ENCODE assay signal across 8 mouse cellular contexts in genomic region chr2:158667022-158667670, GRCm38 (mm10). TPM values are rescaled to one million over a fixed set of nuclear protein-coding genes. Genes with fewer than 3 reads are reported as not detected.
DNase-seq lines count a peak whose midpoint lies in the region; ATAC-seq and TF ChIP-seq lines count a peak whose summit lies in the region.

No protein-coding gene starts in this region.

- intact Hi-C loops in left cerebral cortex, adult 2 months (cut with DNase I), result loop anchor here (1.0 kb wide), 1 partner anchor 78 kb away; no protein-coding TSS in a partner anchor

- no peak for TF ChIP-seq CTCF in ES-Bruce4 (IDR thresholded peaks at IDR 0.05; ENCODE audit: low read depth, low read length)
- TF ChIP-seq CTCF in cerebellum, adult 2 months (IDR thresholded peaks at IDR 0.05; ENCODE audit: borderline replicate concordance, insufficient read depth, low read depth, low read length), result no peak
- TF ChIP-seq CTCF in hindbrain, postnatal 0 days (IDR thresholded peaks at IDR 0.05; ENCODE audit: low read depth), result no peak
- no peak for TF ChIP-seq CTCF in left cerebral cortex, adult 2 months (IDR thresholded peaks at IDR 0.05)

- H3K9ac ChIP-seq in ES-Bruce4 (ENCODE audit: low read depth, poor library complexity, severe bottlenecking), result peak overlapping the region; percentile 36
- H3K9ac ChIP-seq in hindbrain, postnatal 0 days (replicated peaks; ENCODE audit: low read length), result peak overlapping the region; percentile 78

- peaks cover 1% of the 10 kb centered on the region for H3K4me1 ChIP-seq in ES-Bruce4 (ENCODE audit: control insufficient read depth, insufficient read depth, low read length)
- no peaks in the 10 kb centered on the region for H3K4me1 ChIP-seq in cerebellum, adult 2 months (ENCODE audit: control insufficient read depth, insufficient read depth, low read length)
- H3K4me1 ChIP-seq in hindbrain, postnatal 0 days (ENCODE audit: insufficient read depth, low read length), result peaks cover 11% of the 10 kb centered on the region

- no peaks in the 10 kb centered on the region for H3K36me3 ChIP-seq in ES-Bruce4 (ENCODE audit: control insufficient read depth, insufficient read depth, low read length, poor library complexity, severe bottlenecking)
- no peaks in the 10 kb centered on the region for H3K36me3 ChIP-seq in hindbrain, postnatal 0 days (ENCODE audit: insufficient read depth, low read length)

- H3K27me3 ChIP-seq in ES-Bruce4 (ENCODE audit: control insufficient read depth, insufficient read depth, low read length, poor library complexity, severe bottlenecking), result peaks cover 8% of the 10 kb centered on the region; the same call in 1 of the 2 replicates
- H3K27me3 ChIP-seq in cerebellum, adult 2 months (ENCODE audit: control insufficient read depth, insufficient read depth, low read length), result no peaks in the 10 kb centered on the region; the same call in 1 of the 2 replicates
- H3K27me3 ChIP-seq in hindbrain, postnatal 0 days (ENCODE audit: insufficient read depth, low read length), result no peaks in the 10 kb centered on the region

- TF ChIP-seq POLR2A in ES-Bruce4 (IDR thresholded peaks at IDR 0.05; ENCODE audit: insufficient read depth, low read length), result no peak
- peak; percentile 24; the same call in 1 of the 2 replicates for TF ChIP-seq POLR2A in cerebellum, adult 2 months (IDR thresholded peaks at IDR 0.05; ENCODE audit: borderline replicate concordance, insufficient read depth, low read length)

- H3K9me3 ChIP-seq in ES-Bruce4 (replicated peaks; ENCODE audit: control insufficient read depth, insufficient read depth, low read length, poor library complexity, severe bottlenecking), result no peaks in the 10 kb centered on the region
- no peaks in the 10 kb centered on the region for H3K9me3 ChIP-seq in hindbrain, postnatal 0 days (ENCODE audit: low read length)

- H3K27ac ChIP-seq in ES-Bruce4 (ENCODE audit: insufficient read depth, low read length), result no peak overlapping the region
- H3K27ac ChIP-seq in cerebellum, adult 2 months (ENCODE audit: insufficient read depth, low read length), result peak overlapping the region; percentile 2; the same call in 1 of the 2 replicates
- H3K27ac ChIP-seq in hindbrain, postnatal 0 days, result peak overlapping the region; percentile 85
- H3K27ac ChIP-seq in left cerebral cortex, adult 2 months, result peak overlapping the region; percentile 90

- H3K4me3 ChIP-seq in ES-Bruce4 (ENCODE audit: low read depth, low read length), result peak overlapping the region; percentile 67
- H3K4me3 ChIP-seq in cerebellum, adult 2 months (replicated peaks; ENCODE audit: insufficient read depth, low read depth, low read length), result peak overlapping the region; percentile 36
- H3K4me3 ChIP-seq in hindbrain, postnatal 0 days (ENCODE audit: low read length), result peak overlapping the region; percentile 66
- peak overlapping the region; percentile 95 for H3K4me3 ChIP-seq in left cerebral cortex, adult 2 months

- DNase-seq in cerebellum, adult 2 months, result peak; percentile 30 to 32
- peak; percentile 81 to 84 for DNase-seq in frontal cortex, postnatal 36 days (ENCODE audit: low spot score in 2 of 2)
- DNase-seq in hindbrain, postnatal 0 days (ENCODE audit: low spot score), result peak; percentile 89
- DNase-seq in left cerebral cortex, adult 2 months (ENCODE audit: extremely low spot score in 1 of 2, low spot score in 2 of 2), result peak; percentile 80 to 83
- peak; percentile 65 to 77 for DNase-seq in lung, postnatal 4 days
- DNase-seq in right cerebral cortex, postnatal 10 days (ENCODE audit: low spot score in 2 of 2), result peak; percentile 82 to 85
- no peak for DNase-seq in urinary bladder, postnatal 4 days (ENCODE audit: low spot score in 2 of 2)

- TF ChIP-seq EP300 in ES-Bruce4 (IDR thresholded peaks at IDR 0.05; ENCODE audit: insufficient read depth, low read depth, low read length), result no peak

- 1% methylated on average over 47 of the region's 47 CpGs for WGBS in cerebellum, adult 2 months
- under 1% methylated on average over 46 of the region's 47 CpGs for WGBS in hindbrain, postnatal 0 days

- peak overlapping the region; percentile 85 for H3K4me2 ChIP-seq in hindbrain, postnatal 0 days (ENCODE audit: low read depth, low read length)

- ATAC-seq in hindbrain, postnatal 0 days, result peak; percentile 77

RNA-seq across cellular contexts. Expression of gene Ppp1r16b, which starts 1.9 kb away (rescaled TPM):
- 3.2 and 3.7 TPM in 2 replicates for polyA plus RNA-seq in ES-Bruce4 (2011; ENCODE audit: insufficient read depth, insufficient read length, low read depth, missing spikeins)
- polyA plus RNA-seq in cerebellum, adult 2 months (2012; rRNA removed), result 59.8 and 65.2 TPM in 2 replicates
- 25.9 and 32.4 TPM in 2 replicates for total RNA-seq in hindbrain, postnatal 0 days (2014; rRNA removed)
- 29.7 and 30.3 TPM in 2 replicates for polyA plus RNA-seq in hindbrain, postnatal 0 days (2015; fragmentation: Nextera tagmentation; extraction: Ambion mirVana)
- 100 to 1,000 TPM; 135 to 138 TPM for total RNA-seq in left cerebral cortex, adult 2 months (2021)

RNA-seq across cellular contexts. Expression of gene Actr5, which starts 42.5 kb away (rescaled TPM):
- polyA plus RNA-seq in ES-Bruce4 (2011; ENCODE audit: insufficient read depth, insufficient read length, low read depth, missing spikeins), result 12.5 and 12.8 TPM in 2 replicates
- polyA plus RNA-seq in cerebellum, adult 2 months (2012; rRNA removed), result 7.2 and 7.5 TPM in 2 replicates
- 18.0 and 25.4 TPM in 2 replicates for total RNA-seq in hindbrain, postnatal 0 days (2014; rRNA removed)
- polyA plus RNA-seq in hindbrain, postnatal 0 days (2015; fragmentation: Nextera tagmentation; extraction: Ambion mirVana), result 8.0 and 8.6 TPM in 2 replicates
- 10 to 100 TPM; 11.0 to 12.4 TPM for total RNA-seq in left cerebral cortex, adult 2 months (2021)

RNA-seq across cellular contexts. Expression of gene Slc32a1, which starts 56.6 kb away (rescaled TPM):
- not detected in 2 replicates for polyA plus RNA-seq in ES-Bruce4 (2011; ENCODE audit: insufficient read depth, insufficient read length, low read depth, missing spikeins)
- 218 TPM in 2 replicates for polyA plus RNA-seq in cerebellum, adult 2 months (2012; rRNA removed)
- total RNA-seq in hindbrain, postnatal 0 days (2014; rRNA removed), result 70.4 and 79.8 TPM in 2 replicates
- polyA plus RNA-seq in hindbrain, postnatal 0 days (2015; fragmentation: Nextera tagmentation; extraction: Ambion mirVana), result 16.5 and 16.7 TPM in 2 replicates
- total RNA-seq in left cerebral cortex, adult 2 months (2021), result 10 to 100 TPM; 83.5 to 97.2 TPM

Comparison
In these comparisons a context has a peak if more than half of its experiments do, and no peak if none do; other contexts are left out.
1. H3K4me3 ChIP-seq: peak in every context shown above with its lines; median percentile 95 in left cerebral cortex, adult 2 months; 67 in ES-Bruce4; 66 in hindbrain, postnatal 0 days; 36 in cerebellum, adult 2 months.
2. DNase-seq: peak in cerebellum, adult 2 months (2 of 2), frontal cortex, postnatal 36 days (2 of 2), hindbrain, postnatal 0 days (single experiment), left cerebral cortex, adult 2 months (2 of 2), lung, postnatal 4 days (2 of 2) and right cerebral cortex, postnatal 10 days (2 of 2); none in urinary bladder, postnatal 4 days (0 of 2).
3. RNA of gene Slc32a1, which starts 56.6 kb away (polyA plus RNA-seq): 218 TPM in cerebellum, adult 2 months and 16.5 to 16.7 TPM in hindbrain, postnatal 0 days; not detected in ES-Bruce4; every median in the first group is over 10 times any median in the second.